Mouse (Mus musculus) kidney, adult 2 months (tissue): ENCODE data around the gene Usp6nl. TPM values are rescaled to one million over a fixed set of nuclear protein-coding genes. Genes with fewer than 3 reads are reported as not detected.

Experiments
- DNase-seq: peaks from one replicate; pipeline ENCODE4 v3.0.0; 2021
- H3K27ac ChIP-seq: fragments of 200-500 bp; 2 replicates; pipeline ENCODE4 v1.5.1; 2012; ENCODE audit warnings: low read depth, low read length, control low read depth, inconsistent platforms; ENCODE audit not compliant: insufficient read depth
- H3K27me3 ChIP-seq: fragments of 200-500 bp; replicated peaks from 2 replicates; pipeline ENCODE4 v1.6.1; 2012; ENCODE audit warnings: mild to moderate bottlenecking, moderate library complexity, low read length, inconsistent platforms; ENCODE audit not compliant: control insufficient read depth, insufficient read depth
- H3K36me3 ChIP-seq: fragments of 200-500 bp; 2 replicates; pipeline ENCODE4 v1.6.1; 2012; ENCODE audit warnings: mild to moderate bottlenecking, moderate library complexity, low read length, inconsistent platforms; ENCODE audit not compliant: control insufficient read depth, insufficient read depth
- H3K4me1 ChIP-seq: fragments of 200-500 bp; 2 replicates; pipeline ENCODE4 v1.6.1; 2011; ENCODE audit warnings: low read length; ENCODE audit not compliant: control insufficient read depth, insufficient read depth
- H3K4me3 ChIP-seq: fragments of 200-500 bp; 2 replicates; pipeline ENCODE4 v1.5.1; 2011; ENCODE audit warnings: mild to moderate bottlenecking, low read depth, low read length, control low read depth; ENCODE audit not compliant: insufficient read depth
- CTCF ChIP-seq: fragments of 200-500 bp; conservative IDR thresholded peaks from 2 replicates; pipeline ENCODE4 v1.5.1; 2011; ENCODE audit warnings: low read depth, mild to moderate bottlenecking, control low read depth, low read length, moderate library complexity, mixed read lengths; ENCODE audit not compliant: insufficient read depth, insufficient read length
- POLR2A ChIP-seq: fragments of 200-500 bp; IDR thresholded peaks from one replicate; pipeline ENCODE4 v1.6.1; 2011; ENCODE audit warnings: low read depth, low read length, control low read depth
- WGBS: fragments of 180-500 bp; shearing (Covaris S2); methylation state at CpG from one replicate; pipeline ENCODE4 v1.1.7; 2018; 5-methylcytosine and 5-hydroxymethylcytosine counted together
- polyA plus RNA-seq: library from polyadenylated mRNA; depleted of rRNA; stranded (reverse); fragments of >200 nt; gene quantifications from 2 replicates; pipeline ENCODE4 v1.2.3, GENCODE M21; 2012

The Usp6nl gene
- polyA plus RNA-seq, 1 experiment, result 8.9 TPM

- Histone ChIP-seq H3K27ac (no peak overlapping the region), H3K36me3 (no peaks in the 10 kb centered on the region), H3K4me1 (no peaks in the 10 kb centered on the region), H3K27me3 (no peaks in the 10 kb centered on the region), H3K4me3 (no peak overlapping the region)
- no peak for DNase-seq
- TF ChIP-seq POLR2A, result no peak
- TF ChIP-seq CTCF, result no peak
- WGBS, result 92% methylated on average over 5 of the region's 5 CpGs
Measured at GRCm38 (mm10) chr2:6414400-6414799, 91.9 kb downstream of the Usp6nl start.

GRCm38 (mm10) chr2:6417158-6417557 lies 94.7 kb downstream of the Usp6nl start:
- Histone ChIP-seq H3K27ac (no peak overlapping the region), H3K4me1 (no peaks in the 10 kb centered on the region), H3K36me3 (no peaks in the 10 kb centered on the region), H3K4me3 (no peak overlapping the region), H3K27me3 (no peaks in the 10 kb centered on the region)
- 93% methylated on average over 11 of the region's 11 CpGs for WGBS
- DNase-seq, result no peak
- TF ChIP-seq CTCF, result no peak
- no peak for TF ChIP-seq POLR2A

- no peaks in the 10 kb centered on the region; the same call in 1 of the 2 replicates for H3K36me3 ChIP-seq
- WGBS, result 69% methylated on average over 24 of the region's 24 CpGs
- no peak overlapping the region for H3K27ac ChIP-seq
- H3K4me1 ChIP-seq, result no peaks in the 10 kb centered on the region
- H3K27me3 ChIP-seq, result no peaks in the 10 kb centered on the region
- DNase-seq, result no peak
- TF ChIP-seq CTCF (no peak), POLR2A (no peak)
- no peak overlapping the region for H3K4me3 ChIP-seq
Measured at GRCm38 (mm10) chr2:6423661-6424550, 101.4 kb downstream of the Usp6nl start.

GRCm38 (mm10) chr2:6424851-6425250 lies 102.4 kb downstream of the Usp6nl start:
- WGBS, result 82% methylated on average over 5 of the region's 5 CpGs
- no peak for TF ChIP-seq CTCF
- TF ChIP-seq POLR2A, result no peak
- Histone ChIP-seq H3K27me3 (no peaks in the 10 kb centered on the region), H3K4me1 (no peaks in the 10 kb centered on the region; the same call in 1 of the 2 replicates), H3K4me3 (no peak overlapping the region), H3K36me3 (no peaks in the 10 kb centered on the region; the same call in 1 of the 2 replicates), H3K27ac (no peak overlapping the region)
- no peak for DNase-seq

- no peaks in the 10 kb centered on the region for H3K4me1 ChIP-seq
- DNase-seq, result peak; percentile 41
- no peaks in the 10 kb centered on the region for H3K27me3 ChIP-seq
- peaks cover 1% of the 10 kb centered on the region; the same call in 1 of the 2 replicates for H3K36me3 ChIP-seq
- WGBS, result 71% methylated on average over 16 of the region's 16 CpGs
- no peak overlapping the region for H3K4me3 ChIP-seq
- H3K27ac ChIP-seq, result no peak overlapping the region
- TF ChIP-seq CTCF, result peak; percentile 73
- TF ChIP-seq POLR2A, result no peak
Measured at GRCm38 (mm10) chr2:6436085-6436950, 113.9 kb downstream of the Usp6nl start.

- TF ChIP-seq CTCF, result no peak
- no peak for TF ChIP-seq POLR2A
- Histone ChIP-seq H3K4me3 (no peak overlapping the region), H3K27ac (no peak overlapping the region), H3K27me3 (no peaks in the 10 kb centered on the region), H3K4me1 (no peaks in the 10 kb centered on the region), H3K36me3 (peaks cover 1% of the 10 kb centered on the region; the same call in 1 of the 2 replicates)
- DNase-seq, result no peak
- WGBS, result 94% methylated on average over 9 of the region's 9 CpGs
Measured at GRCm38 (mm10) chr2:6441688-6442087, 119.2 kb downstream of the Usp6nl start.
